In genomic region chr2:72241714-72242472, GRCm38 (mm10) we compare ENCODE assay signal across 9 mouse cellular contexts. TPM values are rescaled to one million over a fixed set of nuclear protein-coding genes. Genes with fewer than 3 reads are reported as not detected.
A peak's percentile ranks its signal among the peaks of the same experiment; 100 is the strongest.
DNase-seq lines count a peak whose midpoint lies in the region; ATAC-seq lines count a peak whose summit lies in the region.
"Had no signal": no experiment of that assay in that cellular context is flagged by ENCODE, and none has a peak within 500 bp of the region (broad histone marks: within the 10 kb centered on the region; RNA-seq: fewer than 3 reads in every experiment).

No protein-coding gene starts in this region.

- ATAC-seq in kidney, embryonic 14.5 days (ENCODE audit: low FRiP score, low TSS enrichment) = no peak
- no peak; the same call in 1 of the 2 replicates for ATAC-seq in heart, embryonic 11.5 days (replicated peaks; ENCODE audit: insufficient number of reproducible peaks, low FRiP score, low TSS enrichment)
- ATAC-seq in erythroid progenitor cell, adult 5-6 weeks (replicated peaks; ENCODE audit: low FRiP score, poor library complexity, severe bottlenecking) = no peak

- no peak overlapping the region for H3K27ac ChIP-seq in kidney, embryonic 14.5 days (ENCODE audit: low read depth, low read length)
- H3K27ac ChIP-seq in heart, embryonic 11.5 days (ENCODE audit: low read depth, low read length) = no peak overlapping the region

- H3K9ac ChIP-seq in kidney, embryonic 14.5 days (ENCODE audit: low read depth, low read length) = no peak overlapping the region
- H3K9ac ChIP-seq in heart, embryonic 11.5 days (ENCODE audit: low read depth, low read length) = no peak overlapping the region

- no peaks in the 10 kb centered on the region for H3K36me3 ChIP-seq in kidney, embryonic 14.5 days (ENCODE audit: control insufficient read depth, insufficient read depth, low read length)
- no peaks in the 10 kb centered on the region for H3K36me3 ChIP-seq in heart, embryonic 11.5 days (ENCODE audit: control insufficient read depth, insufficient read depth, low read length)

- WGBS in kidney, embryonic 14.5 days = 48% methylated on average over 14 of the region's 14 CpGs
- 44% methylated on average over 14 of the region's 14 CpGs for WGBS in heart, embryonic 11.5 days (ENCODE audit: insufficient replicate concordance)

- no peaks in the 10 kb centered on the region for H3K9me3 ChIP-seq in kidney, embryonic 14.5 days (ENCODE audit: control insufficient read depth, low read length)
- no peaks in the 10 kb centered on the region for H3K9me3 ChIP-seq in heart, embryonic 11.5 days (replicated peaks; ENCODE audit: control insufficient read depth, low read length)

- H3K4me2 ChIP-seq in kidney, embryonic 14.5 days (replicated peaks; ENCODE audit: low read depth, low read length) = peak overlapping the region; percentile 21; the same call in 1 of the 2 replicates
- peak overlapping the region; percentile 43 for H3K4me2 ChIP-seq in heart, embryonic 11.5 days

- DNase-seq in kidney, adult 9 months = no peak
- peak; percentile 33 for DNase-seq in R1 (ENCODE audit: low read depth, low spot score)
- peak; percentile 21 for DNase-seq in liver
- no peak for DNase-seq in left cerebral cortex, adult 8-10 months (ENCODE audit: low spot score in 2 of 2)
- no peak for DNase-seq in urinary bladder, adult 18-20 months (ENCODE audit: low spot score in 2 of 2)
- DNase-seq: cerebellum, adult 11 months had no signal

- 0 out of 2 replicates have a peak, but pooled peaks cover 3% of the 10 kb centered on the region for H3K4me1 ChIP-seq in kidney, embryonic 14.5 days (ENCODE audit: control insufficient read depth, insufficient read depth, low read length)
- H3K4me1 ChIP-seq in heart, embryonic 11.5 days (ENCODE audit: control insufficient read depth, insufficient read depth, low read length) = peaks cover 21% of the 10 kb centered on the region

- no peaks in the 10 kb centered on the region for H3K27me3 ChIP-seq in kidney, embryonic 14.5 days (ENCODE audit: control insufficient read depth, insufficient read depth, low read length)
- H3K27me3 ChIP-seq in heart, embryonic 11.5 days (ENCODE audit: control insufficient read depth, insufficient read depth, low read length) = no peaks in the 10 kb centered on the region

- H3K4me3 ChIP-seq in kidney, embryonic 14.5 days (ENCODE audit: low read length) = peak overlapping the region; percentile 17; the same call in 1 of the 2 replicates
- no peak overlapping the region for H3K4me3 ChIP-seq in heart, embryonic 11.5 days (ENCODE audit: low read depth, low read length)

RNA-seq across cellular contexts. Expression of gene Map3k20, which starts 43.5 kb away (rescaled TPM):
- polyA plus RNA-seq in kidney, embryonic 14.5 days (2014; fragmentation: Nextera tagmentation; extraction: Ambion mirVana) = 9.8 and 15.7 TPM in 2 replicates
- 62.5 and 68.7 TPM in 2 replicates for polyA plus RNA-seq in heart, embryonic 11.5 days (2014; fragmentation: Nextera tagmentation; extraction: Ambion mirVana)
- total RNA-seq in left cerebral cortex, adult 8-10 months (2022) = 10 to 100 TPM in 2 of 4 experiments, 1 to 10 TPM in 2; 8.7 to 13.5 (median 10.0) TPM
- 57.4 and 64.5 TPM in 2 replicates for total RNA-seq in erythroid progenitor cell, adult 5-6 weeks (2015; ENCODE audit: low replicate concordance)
- 35.9 and 52.1 TPM in 2 replicates for total RNA-seq in erythroid progenitor cell, adult 5-6 weeks (2017; ENCODE audit: low replicate concordance)

Comparison
In these comparisons a context has a peak if more than half of its experiments do, and no peak if none do; other contexts are left out.
1. DNase-seq: peak in R1 (single experiment) and liver (single experiment); none in kidney, adult 9 months (single experiment), left cerebral cortex, adult 8-10 months (0 of 2) and urinary bladder, adult 18-20 months (0 of 2).